Comparison of ENCODE assay signal across 20 mouse cellular contexts in the genomic region with DNA sequence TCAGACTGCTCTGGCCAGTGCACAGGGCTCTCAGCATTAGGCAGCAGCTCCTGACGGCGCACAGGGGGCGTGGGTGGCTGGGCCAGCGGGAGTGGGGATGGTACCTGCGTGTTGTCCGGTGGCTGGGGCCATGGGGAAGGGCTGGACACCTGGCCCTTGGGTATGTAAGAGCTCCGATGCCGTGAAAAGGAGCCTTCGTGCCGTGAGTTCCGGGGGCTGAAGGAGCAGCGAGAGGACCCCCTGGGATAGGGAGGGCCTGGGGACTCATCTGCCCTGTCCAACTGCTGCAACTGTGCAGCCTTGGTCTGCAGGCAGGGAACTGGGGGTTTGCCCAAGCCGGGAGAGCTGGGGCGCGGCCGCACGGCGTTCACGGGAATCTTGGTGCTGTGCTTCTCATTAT. TPM values are rescaled to one million over a fixed set of nuclear protein-coding genes. Genes with fewer than 3 reads are reported as not detected.
A peak's percentile ranks its signal among the peaks of the same experiment; 100 is the strongest.
DNase-seq lines count a peak whose midpoint lies in the region; TF ChIP-seq lines count a peak whose summit lies in the region.
"Had no signal": no experiment of that assay in that cellular context is flagged by ENCODE, and none has a peak within 500 bp of the region (broad histone marks: within the 10 kb centered on the region; RNA-seq: fewer than 3 reads in every experiment).

No protein-coding gene starts in this region.

- peaks cover 32% of the 10 kb centered on the region for H3K79me2 ChIP-seq in liver, adult 2 months (ENCODE audit: control insufficient read depth, insufficient read depth, low read length)

- H3K4me3 ChIP-seq in liver, adult 2 months (ENCODE audit: insufficient read depth, low read depth, low read length): no peak overlapping the region; the same call in 1 of the 2 replicates
- no peak overlapping the region for H3K4me3 ChIP-seq in thymus, adult 2 months (ENCODE audit: control insufficient read depth, insufficient read depth, low read length)
- H3K4me3 ChIP-seq: embryonic facial prominence, embryonic 12.5 days; embryonic facial prominence, embryonic 15.5 days; hindbrain, embryonic 10.5 days; hindbrain, embryonic 13.5 days; intestine, embryonic 15.5 days had no signal

- H3K9ac ChIP-seq in liver, adult 2 months (ENCODE audit: low read depth, low read length): peak overlapping the region; percentile 20
- H3K9ac ChIP-seq: embryonic facial prominence, embryonic 12.5 days; embryonic facial prominence, embryonic 15.5 days; forebrain, postnatal 0 days; hindbrain, embryonic 13.5 days; intestine, embryonic 15.5 days had no signal

- DNase-seq in cerebellum, adult 9-11 months: peak; percentile 43
- DNase-seq in cerebellum, postnatal 4 days (ENCODE audit: low spot score in 2 of 2): no peak
- DNase-seq in liver, adult 2 months (ENCODE audit: extremely low read depth, low read depth, low spot score): no peak
- DNase-seq in liver: no peak
- peak; percentile 6 for DNase-seq in retina, postnatal 1 day
- no peak for DNase-seq in retina, embryonic 14.5 days (ENCODE audit: low spot score)
- no peak for DNase-seq in thymus, adult 2 months
- DNase-seq: adrenal gland, postnatal 10 days; cerebellum, adult 11 months; cerebellum, adult 8-10 months; cerebellum, postnatal 14 days; forebrain, postnatal 0 days; gastrocnemius, postnatal 36 days; heart, postnatal 36 days had no signal

- 75% methylated on average over 19 of the region's 19 CpGs for WGBS in liver, adult 2 months
- WGBS in thymus, adult 2 months: 96% methylated on average over 19 of the region's 19 CpGs

- H3K27me3 ChIP-seq in liver, adult 2 months (ENCODE audit: control insufficient read depth, insufficient read depth, low read length): no peaks in the 10 kb centered on the region
- H3K27me3 ChIP-seq in thymus, adult 2 months (ENCODE audit: control insufficient read depth, insufficient read depth, low read length): no peaks in the 10 kb centered on the region
- H3K27me3 ChIP-seq: embryonic facial prominence, embryonic 12.5 days; embryonic facial prominence, embryonic 15.5 days; hindbrain, embryonic 13.5 days; intestine, embryonic 15.5 days; Patski had no signal

- H3K4me1 ChIP-seq in liver, adult 2 months (ENCODE audit: control insufficient read depth, insufficient read depth, low read length): peaks cover 34% of the 10 kb centered on the region
- peaks cover 9% of the 10 kb centered on the region for H3K4me1 ChIP-seq in thymus, adult 2 months (replicated peaks; ENCODE audit: control insufficient read depth, insufficient read depth, low read length)

- peak overlapping the region; percentile 71 for H3K27ac ChIP-seq in liver, adult 2 months (replicated peaks; ENCODE audit: insufficient read depth, low read depth, low read length)
- no peak overlapping the region for H3K27ac ChIP-seq in thymus, adult 2 months (ENCODE audit: control insufficient read depth, insufficient read depth, low read length)
- H3K27ac ChIP-seq: embryonic facial prominence, embryonic 12.5 days; embryonic facial prominence, embryonic 15.5 days; hindbrain, embryonic 10.5 days; hindbrain, embryonic 13.5 days; intestine, embryonic 15.5 days had no signal

- TF ChIP-seq CTCF in liver, adult 2 months (IDR thresholded peaks at IDR 0.05; ENCODE audit: low read depth, low read length): no peak
- TF ChIP-seq CTCF in thymus, adult 2 months (IDR thresholded peaks at IDR 0.05; ENCODE audit: borderline replicate concordance, control insufficient read depth, extremely low read depth, insufficient read depth, low read length, poor library complexity): no peak

- no peaks in the 10 kb centered on the region for H3K36me3 ChIP-seq in liver, adult 2 months (ENCODE audit: control insufficient read depth, insufficient read depth, low read length)
- H3K36me3 ChIP-seq in thymus, adult 2 months (ENCODE audit: control insufficient read depth, insufficient read depth, low read length): peaks cover 12% of the 10 kb centered on the region

- TF ChIP-seq POLR2A in liver, adult 2 months (IDR thresholded peaks at IDR 0.05; ENCODE audit: extremely low read depth, insufficient read depth, low read length): no peak
- no peak for TF ChIP-seq POLR2A in thymus, adult 2 months (IDR thresholded peaks at IDR 0.05; ENCODE audit: control insufficient read depth, extremely low read depth, insufficient read depth, low read length, poor library complexity)

RNA-seq across cellular contexts. Expression of gene Slc35e1, which starts 3.8 kb away (rescaled TPM):
- 20.0 and 26.5 TPM in 2 replicates for total RNA-seq in liver, adult 2 months (2014; rRNA removed)
- polyA plus RNA-seq in liver, adult 2 months (2012; rRNA removed): 55.6 and 59.8 TPM in 2 replicates
- polyA plus RNA-seq in thymus, adult 2 months (2012; rRNA removed): 121 and 145 TPM in 2 replicates

RNA-seq across cellular contexts. Expression of gene Cherp, which starts 21.2 kb away (rescaled TPM):
- total RNA-seq in liver, adult 2 months (2014; rRNA removed): 5.3 and 6.7 TPM in 2 replicates
- 16.2 and 22.7 TPM in 2 replicates for polyA plus RNA-seq in liver, adult 2 months (2012; rRNA removed)
- 146 and 176 TPM in 2 replicates for polyA plus RNA-seq in thymus, adult 2 months (2012; rRNA removed)

RNA-seq across cellular contexts. Expression of gene Med26, which starts 51.9 kb away (rescaled TPM):
- total RNA-seq in liver, adult 2 months (2014; rRNA removed): 1.3 and 1.8 TPM in 2 replicates
- polyA plus RNA-seq in liver, adult 2 months (2012; rRNA removed): 4.4 and 6.0 TPM in 2 replicates
- polyA plus RNA-seq in thymus, adult 2 months (2012; rRNA removed): 26.3 and 32.1 TPM in 2 replicates

RNA-seq across cellular contexts. Expression of gene 1700030K09Rik, which starts 52.5 kb away (rescaled TPM):
- 1.8 and 2.1 TPM in 2 replicates for total RNA-seq in liver, adult 2 months (2014; rRNA removed)
- polyA plus RNA-seq in liver, adult 2 months (2012; rRNA removed): 2.5 and 3.6 TPM in 2 replicates
- polyA plus RNA-seq in thymus, adult 2 months (2012; rRNA removed): 7.2 and 9.5 TPM in 2 replicates

RNA-seq across cellular contexts. Expression of gene Calr3, which starts 52.5 kb away (rescaled TPM):
- 2.2 and 3.1 TPM in 2 replicates for total RNA-seq in liver, adult 2 months (2014; rRNA removed)
- polyA plus RNA-seq in liver, adult 2 months (2012; rRNA removed): 0.54 TPM in 2 replicates
- 0.31 and 0.32 TPM in 2 replicates for polyA plus RNA-seq in thymus, adult 2 months (2012; rRNA removed)

Comparison
In these comparisons a context has a peak if more than half of its experiments do, and no peak if none do; other contexts are left out.
1. DNase-seq: peak in cerebellum, adult 9-11 months (single experiment) and retina, postnatal 1 day (single experiment); none in cerebellum, postnatal 4 days (0 of 2), liver, adult 2 months (single experiment), liver (single experiment), retina, embryonic 14.5 days (single experiment) and thymus, adult 2 months (single experiment).